Mouse (Mus musculus) limb, embryonic 11.5 days (tissue): ENCODE data around the gene Foxn3. TPM values are rescaled to one million over a fixed set of nuclear protein-coding genes. Genes with fewer than 3 reads are reported as not detected.

Source experiments
- ATAC-seq: fragments of 200-750 bp; cut with Nextera tagmentation; 2 replicates; pipeline ENCODE4 v1.8.0; 2017; ENCODE audit warnings: low read depth; ENCODE audit not compliant: insufficient number of reproducible peaks, low FRiP score, low TSS enrichment
- DNase-seq: peaks from one replicate; pipeline ENCODE4 v3.0.0-alpha.2; 2015; ENCODE audit warnings: low spot score
- H3K27ac ChIP-seq: fragments of 300-500 bp; sonication (generic); replicated peaks from 2 replicates; pipeline ENCODE4 v1.5.1; 2014; ENCODE audit warnings: low read depth, mild to moderate bottlenecking, low read length
- H3K27me3 ChIP-seq: fragments of 300-500 bp; sonication (generic); 2 replicates; pipeline ENCODE4 v1.6.1; 2014; ENCODE audit warnings: mild to moderate bottlenecking, low read length, mixed read lengths; ENCODE audit not compliant: control insufficient read depth, insufficient read depth
- H3K36me3 ChIP-seq: fragments of 300-500 bp; sonication (generic); 2 replicates; pipeline ENCODE4 v1.6.1; 2014; ENCODE audit warnings: mild to moderate bottlenecking, low read length, moderate library complexity, mixed read lengths; ENCODE audit not compliant: control insufficient read depth, insufficient read depth
- H3K4me1 ChIP-seq: fragments of 300-500 bp; sonication (generic); 2 replicates; pipeline ENCODE4 v1.6.1; 2014; ENCODE audit warnings: low read length, mixed read lengths; ENCODE audit not compliant: control insufficient read depth, insufficient read depth
- H3K4me2 ChIP-seq: fragments of 300-500 bp; sonication (generic); 2 replicates; pipeline ENCODE4 v1.6.1; 2014; ENCODE audit warnings: low read depth, mild to moderate bottlenecking, moderate library complexity; ENCODE audit not compliant: severe bottlenecking
- H3K4me3 ChIP-seq: fragments of 300-500 bp; sonication (generic); 2 replicates; pipeline ENCODE4 v1.5.1; 2014; ENCODE audit warnings: low read depth, low read length
- H3K9ac ChIP-seq: fragments of 300-500 bp; sonication (generic); 2 replicates; pipeline ENCODE4 v1.6.1; 2014; ENCODE audit warnings: mild to moderate bottlenecking, low read length
- H3K9me3 ChIP-seq: fragments of 300-500 bp; sonication (generic); 2 replicates; pipeline ENCODE4 v1.6.1; 2016; ENCODE audit warnings: low read length; ENCODE audit not compliant: control insufficient read depth
- WGBS: fragments of 180-500 bp; shearing (Covaris S2); extraction: QIAGEN DNeasy Blood & Tissue Kit; methylation state at CpG from one replicate; pipeline ENCODE4 v1.1.7; 2014; 5-methylcytosine and 5-hydroxymethylcytosine counted together
- polyA plus RNA-seq: library from polyadenylated mRNA; unstranded; fragments of >200 nt; fragmentation: Nextera tagmentation; extraction: Ambion mirVana; gene quantifications from 2 replicates; pipeline ENCODE4 v1.2.1, GENCODE M21; 2014

The Foxn3 gene
- polyA plus RNA-seq, 1 experiment from 2014 or later = 95.6 TPM

DNA sequence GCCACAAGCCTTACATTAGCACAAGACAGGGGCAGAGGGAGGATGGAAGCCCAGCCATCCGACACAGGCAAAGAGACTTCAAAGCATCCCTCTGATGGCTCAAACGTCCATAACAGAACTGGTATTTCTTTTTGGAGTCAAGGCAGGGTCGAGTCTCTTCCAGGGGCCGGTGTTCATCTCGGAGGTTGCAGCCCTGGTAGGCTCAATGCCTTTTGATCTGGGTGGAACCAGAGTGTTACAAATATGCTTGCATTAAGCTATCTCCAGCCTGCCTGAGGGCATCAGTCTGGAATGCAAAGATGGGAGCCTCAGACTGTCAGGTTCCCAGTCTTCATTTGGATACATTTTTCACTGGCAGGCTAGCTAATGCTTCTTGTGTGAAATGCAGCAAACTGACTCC lies 52.6 kb downstream of the Foxn3 start:
- ATAC-seq (no peak), DNase-seq (no peak)
- H3K36me3 ChIP-seq = no peaks in the 10 kb centered on the region
- H3K4me3 ChIP-seq = no peak overlapping the region
- H3K4me1 ChIP-seq = no peaks in the 10 kb centered on the region
- 26% methylated on average over 5 of the region's 5 CpGs for WGBS
- H3K9ac ChIP-seq = no peak overlapping the region
- no peaks in the 10 kb centered on the region for H3K27me3 ChIP-seq
- no peaks in the 10 kb centered on the region for H3K9me3 ChIP-seq
- no peak overlapping the region for H3K4me2 ChIP-seq
- H3K27ac ChIP-seq = no peak overlapping the region

DNA sequence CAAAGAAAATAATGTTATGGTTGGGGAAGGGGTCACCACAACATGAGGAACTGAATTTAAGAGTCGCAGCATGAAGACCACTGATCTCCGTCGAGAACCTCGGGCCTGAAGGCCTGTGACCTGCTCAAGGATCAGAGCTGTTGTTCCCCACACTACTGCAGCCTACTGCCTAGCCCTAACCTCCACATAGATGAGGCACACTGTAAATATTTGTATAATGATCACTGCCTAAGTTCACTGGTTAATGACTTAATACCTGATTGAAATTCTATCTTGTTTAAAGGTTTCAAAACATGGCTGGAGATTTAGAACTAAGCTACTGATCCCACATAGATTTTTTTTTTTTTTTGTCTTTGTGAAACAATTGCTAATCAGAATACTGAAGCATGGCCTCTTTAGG lies 61.2 kb downstream of the Foxn3 start:
- no peaks in the 10 kb centered on the region for H3K27me3 ChIP-seq
- no peaks in the 10 kb centered on the region for H3K9me3 ChIP-seq
- H3K4me2 ChIP-seq = no peak overlapping the region
- 89% methylated on average over 4 of the region's 4 CpGs for WGBS
- H3K36me3 ChIP-seq = no peaks in the 10 kb centered on the region
- H3K27ac ChIP-seq = no peak overlapping the region
- no peak overlapping the region for H3K4me3 ChIP-seq
- no peak overlapping the region for H3K9ac ChIP-seq
- ATAC-seq = no peak
- H3K4me1 ChIP-seq = no peaks in the 10 kb centered on the region
- DNase-seq = no peak

DNA sequence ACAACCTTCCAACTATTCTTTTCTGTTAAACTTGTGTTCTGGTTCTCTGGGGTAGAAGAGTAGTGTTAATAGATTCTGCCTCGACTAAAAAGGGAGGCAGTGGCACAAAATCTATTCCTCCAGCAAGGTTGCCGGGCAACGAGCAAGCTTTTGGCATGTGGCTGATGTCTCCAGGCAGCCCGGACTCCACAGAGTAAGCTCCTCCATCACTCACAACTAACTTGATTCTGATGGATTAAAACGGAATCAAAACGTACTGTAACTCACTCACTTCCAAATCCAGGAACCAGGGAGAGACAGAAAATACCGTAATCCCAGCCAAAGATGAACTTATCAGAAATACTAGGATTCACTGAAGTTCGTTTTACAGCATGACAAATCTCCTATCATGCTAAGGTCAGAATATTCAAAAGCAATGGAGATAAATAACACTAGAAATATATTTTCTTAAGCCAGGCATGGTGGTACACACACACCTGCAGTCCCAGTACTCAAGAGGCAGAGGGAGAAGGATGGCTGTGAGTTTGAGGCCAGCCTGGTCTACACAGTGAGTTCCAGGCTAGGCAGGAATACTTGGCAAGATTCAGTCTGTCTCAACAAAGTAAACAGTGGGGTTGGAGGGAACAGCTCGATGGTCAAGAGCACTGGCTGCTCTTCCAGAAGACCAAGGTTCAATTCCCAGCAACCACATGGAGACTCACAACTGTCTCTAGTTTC lies 64.2 kb downstream of the Foxn3 start:
- ATAC-seq = no peak
- no peaks in the 10 kb centered on the region for H3K4me1 ChIP-seq
- DNase-seq = no peak
- no peak overlapping the region for H3K9ac ChIP-seq
- H3K4me3 ChIP-seq = no peak overlapping the region
- H3K4me2 ChIP-seq = no peak overlapping the region
- no peak overlapping the region for H3K27ac ChIP-seq
- H3K27me3 ChIP-seq = no peaks in the 10 kb centered on the region
- WGBS = 80% methylated on average over 9 of the region's 9 CpGs
- H3K36me3 ChIP-seq = no peaks in the 10 kb centered on the region
- no peaks in the 10 kb centered on the region for H3K9me3 ChIP-seq

DNA sequence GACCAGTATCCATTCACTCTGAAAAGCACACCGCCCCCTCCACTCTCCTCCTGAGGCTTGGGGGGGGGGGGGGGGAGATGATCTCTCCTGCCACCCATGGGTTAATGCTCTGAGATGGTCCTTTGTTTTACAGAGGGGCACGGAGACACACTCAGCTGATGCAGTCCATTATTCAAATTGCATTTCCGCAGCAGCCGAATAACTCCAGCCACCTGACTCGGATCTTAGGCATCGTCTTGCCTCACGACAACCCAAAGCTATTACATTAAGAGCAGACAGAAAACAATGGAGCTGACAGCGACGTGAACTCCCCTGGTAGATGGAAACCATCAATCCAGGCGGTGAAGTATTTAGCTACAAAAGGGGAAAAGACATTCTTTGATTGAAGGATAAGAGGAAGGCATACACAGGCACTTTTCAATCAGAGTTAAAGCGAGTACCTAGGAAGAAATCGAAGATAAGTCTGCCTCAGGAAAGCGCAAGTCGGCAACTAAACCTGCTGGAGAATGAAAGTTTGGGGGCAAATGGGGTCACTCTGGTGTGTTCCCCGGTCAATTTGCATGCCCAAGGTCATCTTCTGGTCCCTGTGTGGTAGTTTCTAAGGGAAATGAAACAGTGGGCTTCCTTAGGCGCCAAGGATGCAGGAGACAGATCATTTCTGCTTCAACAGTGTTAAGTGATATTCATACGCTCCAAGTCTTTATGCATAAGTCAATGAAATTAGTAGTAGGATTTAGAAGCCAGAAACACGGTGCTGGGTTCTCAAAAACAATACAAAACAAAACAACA lies 65.0 kb downstream of the Foxn3 start:
- WGBS = 78% methylated on average over 18 of the region's 18 CpGs
- H3K9me3 ChIP-seq = no peaks in the 10 kb centered on the region
- no peaks in the 10 kb centered on the region for H3K27me3 ChIP-seq
- DNase-seq (no peak), ATAC-seq (no peak)
- no peak overlapping the region for H3K27ac ChIP-seq
- H3K36me3 ChIP-seq = no peaks in the 10 kb centered on the region
- no peaks in the 10 kb centered on the region for H3K4me1 ChIP-seq
- H3K4me2 ChIP-seq = no peak overlapping the region
- H3K4me3 ChIP-seq = no peak overlapping the region
- H3K9ac ChIP-seq = no peak overlapping the region

DNA sequence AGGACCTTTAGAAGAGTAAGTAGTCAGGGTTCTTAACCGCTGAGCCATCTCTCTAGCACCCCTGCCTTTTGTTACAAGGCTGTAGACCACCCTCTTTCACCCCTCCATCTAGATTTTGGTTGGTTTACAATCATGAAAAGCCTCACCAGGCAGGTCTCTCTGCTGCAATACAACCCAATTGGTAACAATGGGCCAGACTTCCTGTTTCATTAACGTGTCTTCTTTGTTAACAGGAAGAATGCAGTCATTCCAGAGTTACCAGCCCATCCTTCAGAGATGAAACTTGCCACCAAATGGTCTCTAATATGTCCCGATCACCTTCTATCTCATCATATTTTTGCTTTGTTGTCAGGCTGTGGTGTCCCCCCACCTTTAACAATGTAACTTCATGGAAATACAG lies 66.4 kb downstream of the Foxn3 start:
- WGBS = 86% methylated on average over 3 of the region's 3 CpGs

DNA sequence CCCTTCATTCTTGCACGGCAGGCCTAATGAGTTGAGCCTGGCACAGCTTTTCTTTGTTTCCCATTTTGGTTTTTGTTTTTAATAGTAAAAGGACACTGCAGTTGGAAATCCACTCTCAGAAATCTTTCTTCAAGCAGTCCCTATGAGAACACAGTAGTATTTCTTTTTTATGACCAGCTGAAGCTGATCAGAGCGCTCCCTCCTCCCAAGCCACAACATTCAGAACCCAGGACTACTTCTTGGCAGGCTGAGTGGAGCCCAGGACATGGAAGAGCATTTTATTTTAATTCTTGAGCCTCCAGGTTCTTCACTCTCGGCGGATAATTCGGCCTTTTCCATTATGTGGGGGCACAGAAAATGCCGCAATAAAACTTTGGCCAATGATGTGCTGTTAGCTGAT lies 73.2 kb downstream of the Foxn3 start:
- 0 out of 2 replicates have a peak, but pooled peaks cover 6% of the 10 kb centered on the region for H3K4me1 ChIP-seq
- no peak overlapping the region for H3K9ac ChIP-seq
- ATAC-seq (no peak), DNase-seq (no peak)
- H3K9me3 ChIP-seq = no peaks in the 10 kb centered on the region
- no peak overlapping the region for H3K4me3 ChIP-seq
- no peaks in the 10 kb centered on the region for H3K27me3 ChIP-seq
- no peaks in the 10 kb centered on the region for H3K36me3 ChIP-seq
- 0 out of 2 replicates have a peak overlapping the region, but pooled peaks have one; percentile 14 for H3K27ac ChIP-seq
- no peak overlapping the region for H3K4me2 ChIP-seq
- WGBS = 80% methylated on average over 6 of the region's 6 CpGs

More for the DNA sequence above, 66.4 kb downstream of the Foxn3 start:
- Histone ChIP-seq H3K9ac (no peak overlapping the region), H3K27ac (no peak overlapping the region), H3K4me2 (no peak overlapping the region), H3K9me3 (no peaks in the 10 kb centered on the region), H3K27me3 (no peaks in the 10 kb centered on the region), H3K36me3 (no peaks in the 10 kb centered on the region), H3K4me3 (no peak overlapping the region), H3K4me1 (no peaks in the 10 kb centered on the region)
- DNase-seq = no peak
- no peak for ATAC-seq

DNA sequence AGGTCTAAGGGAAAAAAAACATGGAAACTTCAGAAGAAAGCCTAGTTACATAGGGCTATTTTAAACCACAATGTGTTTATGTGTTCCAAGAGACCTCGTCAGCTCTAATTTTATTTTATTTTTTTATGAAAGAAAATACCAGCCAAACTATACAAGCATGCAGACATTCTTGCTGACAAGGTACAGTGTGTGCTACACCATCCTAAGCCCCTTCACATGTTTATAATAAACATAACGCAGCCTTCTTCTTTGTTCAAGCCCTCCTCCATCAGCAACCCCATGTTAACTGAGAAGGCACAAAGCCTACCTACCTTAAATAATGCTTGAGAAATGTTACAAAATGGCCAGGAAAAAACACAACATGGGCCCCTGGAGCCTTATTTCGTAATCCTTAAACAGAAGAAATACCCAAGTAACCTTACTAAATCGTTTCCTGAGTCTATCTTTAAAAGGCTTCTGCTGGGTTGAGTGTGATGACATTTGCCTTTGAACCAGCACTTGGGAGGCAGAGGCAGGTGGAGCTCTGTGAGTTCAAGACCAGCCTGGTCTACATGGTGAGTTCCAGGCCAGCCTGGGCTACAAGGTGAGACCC lies 74.3 kb downstream of the Foxn3 start:
- Histone ChIP-seq H3K9me3 (no peaks in the 10 kb centered on the region), H3K4me3 (no peak overlapping the region), H3K36me3 (no peaks in the 10 kb centered on the region), H3K27me3 (no peaks in the 10 kb centered on the region), H3K4me2 (no peak overlapping the region), H3K4me1 (0 out of 2 replicates have a peak, but pooled peaks cover 6% of the 10 kb centered on the region), H3K27ac (no peak overlapping the region), H3K9ac (no peak overlapping the region)
- 87% methylated on average over 4 of the region's 4 CpGs for WGBS
- DNase-seq (no peak), ATAC-seq (no peak)

DNA sequence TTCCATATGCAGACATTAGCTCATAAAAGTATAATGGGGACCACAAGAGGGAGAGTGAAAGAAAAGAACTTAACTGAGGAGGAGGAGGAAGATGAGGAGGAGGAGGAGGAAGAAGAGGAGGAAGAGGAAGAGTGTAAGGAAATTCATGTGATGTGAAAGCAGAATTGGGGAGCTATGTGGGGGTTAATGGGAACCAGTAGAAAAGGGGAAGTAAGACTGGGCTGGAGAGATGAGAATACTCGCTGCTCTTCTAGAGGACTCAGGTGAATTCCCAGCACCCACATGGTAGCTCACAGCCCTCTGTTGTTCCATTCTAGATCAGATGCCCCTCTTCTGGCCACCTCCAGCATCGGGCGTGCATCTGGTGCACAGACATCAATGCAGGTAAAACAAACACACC lies 83.0 kb downstream of the Foxn3 start:
- Histone ChIP-seq H3K9me3 (0 out of 2 replicates have a peak, but pooled peaks cover 2% of the 10 kb centered on the region), H3K9ac (no peak overlapping the region), H3K4me2 (no peak overlapping the region), H3K36me3 (no peaks in the 10 kb centered on the region), H3K4me3 (no peak overlapping the region), H3K27me3 (no peaks in the 10 kb centered on the region), H3K27ac (no peak overlapping the region), H3K4me1 (no peaks in the 10 kb centered on the region)
- DNase-seq = no peak
- no peak for ATAC-seq
- 88% methylated on average over 3 of the region's 3 CpGs for WGBS
